Mouse (Mus musculus): ENCODE measurements around the gene Ctla4. TPM values are rescaled to one million over a fixed set of nuclear protein-coding genes. Genes with fewer than 3 reads are reported as not detected.
A peak's percentile ranks its signal among the peaks of the same experiment; 100 is the strongest.

Gene Ctla4
- polyA plus RNA-seq, 1 experiment from 2014 or later: not detected

GRCm38 (mm10) chr1:60853330-60853956 is 33.4 kb upstream of the Ctla4 start:
- no peak overlapping the region for H3K27ac ChIP-seq (ENCODE audit: low read length)
- peaks cover 5% of the 10 kb centered on the region; the same call in 1 of the 2 replicates for H3K4me1 ChIP-seq (ENCODE audit: insufficient read depth, low read length)
- H3K4me3 ChIP-seq (ENCODE audit: low read length): no peak overlapping the region
- no peak overlapping the region for H3K9ac ChIP-seq (replicated peaks; ENCODE audit: low read length)
- no peaks in the 10 kb centered on the region for H3K9me3 ChIP-seq (ENCODE audit: low read length)
- no peaks in the 10 kb centered on the region for H3K27me3 ChIP-seq (ENCODE audit: insufficient read depth, low read length)
- ATAC-seq (ENCODE audit: low FRiP score, low TSS enrichment): no peak
- H3K36me3 ChIP-seq (ENCODE audit: insufficient read depth, low read length): no peaks in the 10 kb centered on the region
- H3K4me2 ChIP-seq (replicated peaks; ENCODE audit: low read depth, low read length): no peak overlapping the region
- WGBS: 65% methylated on average over 7 of the region's 7 CpGs

- no peaks in the 10 kb centered on the region for H3K9me3 ChIP-seq (ENCODE audit: low read length)
Measured at GRCm38 (mm10) chr1:60853991-60854390, 32.8 kb upstream of the Ctla4 start.

GRCm38 (mm10) chr1:60857351-60858220 is 29.2 kb upstream of the Ctla4 start:
- Histone ChIP-seq H3K4me3 (ENCODE audit: low read length) (no peak overlapping the region), H3K4me2 (replicated peaks; ENCODE audit: low read depth, low read length) (no peak overlapping the region), H3K9me3 (ENCODE audit: low read length) (no peaks in the 10 kb centered on the region), H3K4me1 (ENCODE audit: insufficient read depth, low read length) (peaks cover 5% of the 10 kb centered on the region; the same call in 1 of the 2 replicates), H3K36me3 (ENCODE audit: insufficient read depth, low read length) (no peaks in the 10 kb centered on the region), H3K9ac (replicated peaks; ENCODE audit: low read length) (no peak overlapping the region), H3K27ac (ENCODE audit: low read length) (no peak overlapping the region), H3K27me3 (ENCODE audit: insufficient read depth, low read length) (no peaks in the 10 kb centered on the region)
- no peak for ATAC-seq (ENCODE audit: low FRiP score, low TSS enrichment)
- WGBS: 73% methylated on average over 12 of the region's 12 CpGs

More at GRCm38 (mm10) chr1:60853991-60854390, 32.8 kb upstream of the Ctla4 start:
- no peak overlapping the region for H3K9ac ChIP-seq (replicated peaks; ENCODE audit: low read length)
- H3K36me3 ChIP-seq (ENCODE audit: insufficient read depth, low read length): no peaks in the 10 kb centered on the region
- 89% methylated on average over 5 of the region's 5 CpGs for WGBS
- H3K27ac ChIP-seq (ENCODE audit: low read length): no peak overlapping the region
- H3K4me2 ChIP-seq (replicated peaks; ENCODE audit: low read depth, low read length): no peak overlapping the region
- H3K4me1 ChIP-seq (ENCODE audit: insufficient read depth, low read length): peaks cover 5% of the 10 kb centered on the region; the same call in 1 of the 2 replicates
- ATAC-seq (ENCODE audit: low FRiP score, low TSS enrichment): no peak
- H3K27me3 ChIP-seq (ENCODE audit: insufficient read depth, low read length): no peaks in the 10 kb centered on the region
- no peak overlapping the region for H3K4me3 ChIP-seq (ENCODE audit: low read length)

GRCm38 (mm10) chr1:60859159-60859558 is 27.6 kb upstream of the Ctla4 start:
- Histone ChIP-seq H3K4me1 (ENCODE audit: insufficient read depth, low read length) (peaks cover 16% of the 10 kb centered on the region; the same call in 1 of the 2 replicates), H3K27ac (ENCODE audit: low read length) (no peak overlapping the region), H3K9ac (replicated peaks; ENCODE audit: low read length) (no peak overlapping the region), H3K36me3 (ENCODE audit: insufficient read depth, low read length) (no peaks in the 10 kb centered on the region), H3K4me3 (ENCODE audit: low read length) (no peak overlapping the region), H3K9me3 (ENCODE audit: low read length) (no peaks in the 10 kb centered on the region), H3K4me2 (replicated peaks; ENCODE audit: low read depth, low read length) (no peak overlapping the region), H3K27me3 (ENCODE audit: insufficient read depth, low read length) (no peaks in the 10 kb centered on the region)
- 49% methylated on average over 3 of the region's 3 CpGs for WGBS
- ATAC-seq (ENCODE audit: low FRiP score, low TSS enrichment): no peak

GRCm38 (mm10) chr1:60859842-60860241 is 27.0 kb upstream of the Ctla4 start:
- 85% methylated on average over 3 of the region's 3 CpGs for WGBS
- Histone ChIP-seq H3K4me1 (ENCODE audit: insufficient read depth, low read length) (peaks cover 16% of the 10 kb centered on the region; the same call in 1 of the 2 replicates), H3K4me3 (ENCODE audit: low read length) (no peak overlapping the region), H3K36me3 (ENCODE audit: insufficient read depth, low read length) (no peaks in the 10 kb centered on the region), H3K27me3 (ENCODE audit: insufficient read depth, low read length) (no peaks in the 10 kb centered on the region), H3K27ac (ENCODE audit: low read length) (no peak overlapping the region), H3K9ac (replicated peaks; ENCODE audit: low read length) (no peak overlapping the region), H3K9me3 (ENCODE audit: low read length) (no peaks in the 10 kb centered on the region), H3K4me2 (replicated peaks; ENCODE audit: low read depth, low read length) (no peak overlapping the region)
- no peak for ATAC-seq (ENCODE audit: low FRiP score, low TSS enrichment)

GRCm38 (mm10) chr1:60860357-60860946 is 26.3 kb upstream of the Ctla4 start:
- Histone ChIP-seq H3K27ac (ENCODE audit: low read length) (no peak overlapping the region), H3K4me2 (replicated peaks; ENCODE audit: low read depth, low read length) (peak overlapping the region; percentile 34), H3K4me1 (ENCODE audit: insufficient read depth, low read length) (peaks cover 16% of the 10 kb centered on the region; the same call in 1 of the 2 replicates), H3K27me3 (ENCODE audit: insufficient read depth, low read length) (no peaks in the 10 kb centered on the region), H3K36me3 (ENCODE audit: insufficient read depth, low read length) (no peaks in the 10 kb centered on the region), H3K4me3 (ENCODE audit: low read length) (no peak overlapping the region), H3K9ac (replicated peaks; ENCODE audit: low read length) (peak overlapping the region; percentile 9; the same call in 1 of the 2 replicates), H3K9me3 (ENCODE audit: low read length) (no peaks in the 10 kb centered on the region)
- peak; percentile 54; the same call in 1 of the 2 replicates for ATAC-seq (ENCODE audit: low FRiP score, low TSS enrichment)
- WGBS: 19% methylated on average over 3 of the region's 3 CpGs

GRCm38 (mm10) chr1:60860955-60861354 is 25.8 kb upstream of the Ctla4 start:
- Histone ChIP-seq H3K4me3 (ENCODE audit: low read length) (no peak overlapping the region), H3K4me2 (replicated peaks; ENCODE audit: low read depth, low read length) (peak overlapping the region; percentile 34), H3K27ac (ENCODE audit: low read length) (no peak overlapping the region), H3K4me1 (ENCODE audit: insufficient read depth, low read length) (peaks cover 16% of the 10 kb centered on the region; the same call in 1 of the 2 replicates), H3K36me3 (ENCODE audit: insufficient read depth, low read length) (no peaks in the 10 kb centered on the region), H3K9me3 (ENCODE audit: low read length) (no peaks in the 10 kb centered on the region), H3K27me3 (ENCODE audit: insufficient read depth, low read length) (no peaks in the 10 kb centered on the region), H3K9ac (replicated peaks; ENCODE audit: low read length) (no peak overlapping the region; the same call in 1 of the 2 replicates)
- 61% methylated on average over 5 of the region's 5 CpGs for WGBS
- no peak for ATAC-seq (ENCODE audit: low FRiP score, low TSS enrichment)

GRCm38 (mm10) chr1:60861431-60861830 is 25.4 kb upstream of the Ctla4 start:
- H3K27ac ChIP-seq (ENCODE audit: low read length): no peak overlapping the region
- no peak overlapping the region for H3K4me3 ChIP-seq (ENCODE audit: low read length)
- ATAC-seq (ENCODE audit: low FRiP score, low TSS enrichment): no peak
- no peaks in the 10 kb centered on the region for H3K27me3 ChIP-seq (ENCODE audit: insufficient read depth, low read length)
- H3K4me1 ChIP-seq (ENCODE audit: insufficient read depth, low read length): peaks cover 16% of the 10 kb centered on the region; the same call in 1 of the 2 replicates
- no peak overlapping the region; the same call in 1 of the 2 replicates for H3K9ac ChIP-seq (replicated peaks; ENCODE audit: low read length)
- H3K9me3 ChIP-seq (ENCODE audit: low read length): no peaks in the 10 kb centered on the region
- 69% methylated on average over 5 of the region's 5 CpGs for WGBS
- peak overlapping the region; percentile 34; the same call in 1 of the 2 replicates for H3K4me2 ChIP-seq (replicated peaks; ENCODE audit: low read depth, low read length)
- H3K36me3 ChIP-seq (ENCODE audit: insufficient read depth, low read length): no peaks in the 10 kb centered on the region

- H3K36me3 ChIP-seq (ENCODE audit: insufficient read depth, low read length): no peaks in the 10 kb centered on the region
- H3K9me3 ChIP-seq (ENCODE audit: low read length): no peaks in the 10 kb centered on the region
- ATAC-seq (ENCODE audit: low FRiP score, low TSS enrichment): peak; percentile 42
- peaks cover 14% of the 10 kb centered on the region; the same call in 1 of the 2 replicates for H3K4me1 ChIP-seq (ENCODE audit: insufficient read depth, low read length)
- H3K4me2 ChIP-seq (replicated peaks; ENCODE audit: low read depth, low read length): no peak overlapping the region
- 31% methylated on average over 3 of the region's 3 CpGs for WGBS
- no peak overlapping the region for H3K9ac ChIP-seq (replicated peaks; ENCODE audit: low read length)
- H3K27me3 ChIP-seq (ENCODE audit: insufficient read depth, low read length): no peaks in the 10 kb centered on the region
- peak overlapping the region; percentile 10; the same call in 1 of the 2 replicates for H3K27ac ChIP-seq (ENCODE audit: low read length)
- H3K4me3 ChIP-seq (ENCODE audit: low read length): no peak overlapping the region
Measured at GRCm38 (mm10) chr1:60862510-60862909, 24.3 kb upstream of the Ctla4 start.

All from kidney, embryonic 16.5 days (tissue).